Mouse (Mus musculus) c-Kit-positive CD71-positive TER-119-positive erythroid progenitor cells, embryonic 14.5 days (primary cell): ENCODE results near the gene Cldn6.

ENCODE experiments used
- DNase-seq: peaks from one replicate; pipeline ENCODE4 v3.0.0-alpha.2; 2013; ENCODE audit warnings: low spot score

Cldn6 gene

GRCm38 (mm10) chr17:23722376-23723125 lies 43.5 kb downstream of the Cldn6 start, which contains the start of gene 1520401A03Rik:
Gene 1520401A03Rik (minus strand): TSS chr17:23722783.
- no peak for DNase-seq

GRCm38 (mm10) chr17:23725477-23725876 lies 46.4 kb downstream of the Cldn6 start:
- no peak for DNase-seq

- peak; percentile 94 for DNase-seq
Measured at GRCm38 (mm10) chr17:23725999-23726757, 47.1 kb downstream of the Cldn6 start, which contains the start of gene Pkmyt1. Gene Pkmyt1 (plus strand): TSS chr17:23726336.

GRCm38 (mm10) chr17:23726758-23727142 lies 47.7 kb downstream of the Cldn6 start:
- DNase-seq, result peak; percentile 57

- DNase-seq, result no peak
Measured at GRCm38 (mm10) chr17:23730441-23730840, 51.4 kb downstream of the Cldn6 start.
